8 mouse cellular contexts compared by ENCODE assay signal in the genomic region with DNA sequence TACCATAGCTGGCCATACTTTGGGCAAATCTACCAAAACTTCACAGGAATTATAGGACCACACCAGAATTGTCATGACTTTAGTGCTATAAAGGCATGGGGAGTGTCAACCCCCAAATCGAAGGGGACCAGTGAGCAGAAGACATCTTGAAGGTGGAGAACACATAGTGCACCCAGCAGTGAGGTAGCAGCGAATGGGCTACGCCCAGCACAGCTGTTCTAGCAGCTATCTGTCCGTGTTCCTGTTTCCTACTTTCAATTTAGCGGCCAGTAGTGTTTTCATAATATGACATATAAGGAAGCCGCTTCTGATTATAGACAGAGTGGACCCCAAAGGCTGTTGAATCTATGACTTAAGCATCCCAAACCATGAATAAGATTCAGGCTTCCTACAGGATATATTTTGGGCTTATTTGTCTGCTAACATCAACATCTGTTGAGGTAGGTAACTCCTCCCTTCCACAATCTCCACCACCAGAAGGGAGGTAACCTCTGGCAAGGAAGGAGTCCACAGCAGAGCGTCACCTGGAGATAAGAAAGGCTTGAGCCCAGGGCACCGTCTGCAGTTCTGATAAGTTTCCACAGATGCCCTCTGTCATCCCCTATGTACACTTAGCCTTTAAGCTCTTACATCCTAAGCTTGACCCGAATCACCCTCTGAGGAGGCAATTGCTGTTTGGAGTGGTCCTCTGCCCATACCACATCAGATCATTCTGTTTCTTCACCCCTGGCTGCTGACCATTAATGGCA. TPM values are rescaled to one million over a fixed set of nuclear protein-coding genes. Genes with fewer than 3 reads are reported as not detected.
DNase-seq lines count a peak whose midpoint lies in the region; ATAC-seq and TF ChIP-seq lines count a peak whose summit lies in the region.

No protein-coding gene starts in this region.

- H3K79me2 ChIP-seq in CH12.LX (replicated peaks; ENCODE audit: control insufficient read depth, extremely low read depth, insufficient read depth, poor library complexity, severe bottlenecking): peaks cover 11% of the 10 kb centered on the region

- H3K9me3 ChIP-seq in CH12.LX (replicated peaks; ENCODE audit: low read length): no peaks in the 10 kb centered on the region
- H3K9me3 ChIP-seq in heart, embryonic 14.5 days (ENCODE audit: control insufficient read depth, low read length): no peaks in the 10 kb centered on the region
- H3K9me3 ChIP-seq in midbrain, embryonic 14.5 days (ENCODE audit: control insufficient read depth, low read length): no peaks in the 10 kb centered on the region
- no peaks in the 10 kb centered on the region for H3K9me3 ChIP-seq in midbrain, embryonic 16.5 days (replicated peaks; ENCODE audit: control insufficient read depth, low read length, poor library complexity, severe bottlenecking)

- peak overlapping the region in 2 of 3 experiments; percentile 27 to 49 for H3K4me3 ChIP-seq in CH12.LX (replicated peaks in 1 of 3; ENCODE audit: low read depth in 2 of 3, low read length in 2 of 3, poor library complexity in 1 of 3)
- no peak overlapping the region for H3K4me3 ChIP-seq in heart, embryonic 14.5 days (ENCODE audit: control insufficient read depth in 1 of 2, insufficient read depth in 1 of 2, low read depth in 1 of 2, low read length in 2 of 2)
- H3K4me3 ChIP-seq in midbrain, embryonic 14.5 days (replicated peaks; ENCODE audit: low read depth, low read length): no peak overlapping the region
- H3K4me3 ChIP-seq in midbrain, embryonic 16.5 days (ENCODE audit: low read depth, low read length): no peak overlapping the region

- H3K9ac ChIP-seq in CH12.LX (ENCODE audit: insufficient read depth, low read depth): 0 out of 2 replicates have a peak overlapping the region, but pooled peaks have one; percentile 15
- no peak overlapping the region for H3K9ac ChIP-seq in heart, embryonic 14.5 days (ENCODE audit: low read length)
- no peak overlapping the region for H3K9ac ChIP-seq in midbrain, embryonic 14.5 days (replicated peaks; ENCODE audit: low read length)
- H3K9ac ChIP-seq in midbrain, embryonic 16.5 days (ENCODE audit: low read depth, low read length): no peak overlapping the region

- TF ChIP-seq RAD21 in CH12.LX (IDR thresholded peaks at IDR 0.05; ENCODE audit: low read depth, low read length): no peak

- H3K36me3 ChIP-seq in CH12.LX (replicated peaks in 1 of 2; ENCODE audit: control insufficient read depth in 1 of 2, insufficient read depth in 1 of 2, low read length in 1 of 2): peaks cover 0 to 8% of the 10 kb centered on the region in 2 experiments
- H3K36me3 ChIP-seq in heart, embryonic 14.5 days (ENCODE audit: control insufficient read depth, insufficient read depth, low read length): no peaks in the 10 kb centered on the region
- H3K36me3 ChIP-seq in midbrain, embryonic 14.5 days (ENCODE audit: control insufficient read depth, insufficient read depth, low read length): no peaks in the 10 kb centered on the region
- H3K36me3 ChIP-seq in midbrain, embryonic 16.5 days (ENCODE audit: control insufficient read depth, insufficient read depth, low read length): no peaks in the 10 kb centered on the region

- in situ Hi-C loops in CH12.LX (cut with MboI; ENCODE audit: low pct_ligation_motif_present, low pct_unique_long_range_greater_than_20kb, low sequenced_read_pairs): no loop called here

- peak overlapping the region; percentile 39 for H3K4me2 ChIP-seq in CH12.LX (ENCODE audit: insufficient read depth, low read depth, poor library complexity, severe bottlenecking)
- H3K4me2 ChIP-seq in heart, embryonic 14.5 days (ENCODE audit: low read length): 0 out of 2 replicates have a peak overlapping the region, but pooled peaks have one; percentile 16
- H3K4me2 ChIP-seq in midbrain, embryonic 14.5 days (ENCODE audit: low read length): no peak overlapping the region
- H3K4me2 ChIP-seq in midbrain, embryonic 16.5 days (ENCODE audit: low read length): no peak overlapping the region

- intact Hi-C loops in left cerebral cortex, postnatal 4 days (cut with DNase I): no loop called here

- H3K27me3 ChIP-seq in CH12.LX (replicated peaks): no peaks in the 10 kb centered on the region
- no peaks in the 10 kb centered on the region for H3K27me3 ChIP-seq in heart, embryonic 14.5 days (ENCODE audit: control insufficient read depth, insufficient read depth, low read length)
- no peaks in the 10 kb centered on the region for H3K27me3 ChIP-seq in midbrain, embryonic 14.5 days (ENCODE audit: control insufficient read depth, insufficient read depth, low read length)
- H3K27me3 ChIP-seq in midbrain, embryonic 16.5 days (ENCODE audit: control insufficient read depth, insufficient read depth, low read depth, low read length): no peaks in the 10 kb centered on the region

- TF ChIP-seq POLR2A in CH12.LX (IDR thresholded peaks at IDR 0.05; ENCODE audit: low read depth, low read length): no peak

- TF ChIP-seq EP300 in CH12.LX (IDR thresholded peaks at IDR 0.05; ENCODE audit: low read length): peak; percentile 79

- peak overlapping the region; percentile 34; the same call in 1 of the 2 replicates for H3K27ac ChIP-seq in CH12.LX (ENCODE audit: insufficient read depth, low read depth)
- H3K27ac ChIP-seq in heart, embryonic 14.5 days (replicated peaks in 1 of 2; ENCODE audit: control insufficient read depth in 1 of 2, insufficient read depth in 1 of 2, low read depth in 2 of 2, low read length in 2 of 2): no peak overlapping the region; a peak in 1 of 4 replicates
- H3K27ac ChIP-seq in midbrain, embryonic 14.5 days (replicated peaks; ENCODE audit: low read depth, low read length): no peak overlapping the region
- H3K27ac ChIP-seq in midbrain, embryonic 16.5 days (ENCODE audit: low read length): no peak overlapping the region

- 51% methylated on average over 9 of the region's 9 CpGs for WGBS in heart, embryonic 14.5 days
- WGBS in midbrain, embryonic 14.5 days: 93% methylated on average over 9 of the region's 9 CpGs
- WGBS in midbrain, embryonic 16.5 days: 95% methylated on average over 9 of the region's 9 CpGs

- peak; percentile 63 to 68 for DNase-seq in B cell, adult 2 months
- peak; percentile 66 for DNase-seq in CH12.LX (ENCODE audit: extremely low read depth)
- no peak for DNase-seq in left cerebral cortex, postnatal 4 days
- no peak for DNase-seq in midbrain, embryonic 14.5 days
- no peak for DNase-seq in layer of hippocampus, adult 18-20 months (ENCODE audit: low spot score in 2 of 2)

- dilution Hi-C loops in CH12.LX (cut with MboI; ENCODE audit: extremely low pct_ligation_motif_present, extremely low pct_unique_long_range_greater_than_20kb, low sequenced_read_pairs): no loop called here

- ATAC-seq in heart, embryonic 14.5 days (ENCODE audit: insufficient number of reproducible peaks, insufficient read depth, low FRiP score, low read depth): no peak
- ATAC-seq in megakaryocyte-erythroid progenitor cell, adult 5-6 weeks (replicated peaks; ENCODE audit: low FRiP score, low TSS enrichment, poor library complexity, severe bottlenecking): peak; percentile 92
- ATAC-seq in midbrain, embryonic 14.5 days (ENCODE audit: low FRiP score, low TSS enrichment): no peak
- ATAC-seq in midbrain, embryonic 16.5 days: no peak

- peaks cover 29 to 90% of the 10 kb centered on the region in 2 experiments for H3K4me1 ChIP-seq in CH12.LX (ENCODE audit: control insufficient read depth in 1 of 2, insufficient read depth in 2 of 2)
- H3K4me1 ChIP-seq in heart, embryonic 14.5 days (ENCODE audit: control insufficient read depth in 2 of 2, insufficient read depth in 2 of 2, low read length in 2 of 2): peaks cover 40 to 90% of the 10 kb centered on the region in 2 experiments
- 0 out of 2 replicates have a peak, but pooled peaks cover 4% of the 10 kb centered on the region for H3K4me1 ChIP-seq in midbrain, embryonic 14.5 days (ENCODE audit: control insufficient read depth, insufficient read depth, low read length)
- 0 out of 2 replicates have a peak, but pooled peaks cover 2% of the 10 kb centered on the region for H3K4me1 ChIP-seq in midbrain, embryonic 16.5 days (ENCODE audit: control insufficient read depth, insufficient read depth, low read length)

- no peak for TF ChIP-seq CTCF in CH12.LX (conservative IDR thresholded peaks at IDR 0.05 in 1 of 2, IDR thresholded peaks at IDR 0.05 in 1 of 2; ENCODE audit: low read depth in 2 of 2, low read length in 2 of 2)

TF ChIP-seq in CH12.LX, 34 proteins besides CTCF, POLR2A, EP300 and RAD21 (continues in another document):
- TF ChIP-seq KAT2A (IDR thresholded peaks at IDR 0.05; ENCODE audit: insufficient replicate concordance, low read length) (no peak), TBP (conservative IDR thresholded peaks at IDR 0.05; ENCODE audit: low read depth, low read length) (peak; percentile 43; the same call in 1 of the 2 replicates), ETS1 (conservative IDR thresholded peaks at IDR 0.05; ENCODE audit: low read depth, low read length) (peak; percentile 53), MAFK (IDR thresholded peaks at IDR 0.05; ENCODE audit: insufficient replicate concordance, low read length) (no peak), SIN3A (IDR thresholded peaks at IDR 0.05; ENCODE audit: low read length) (peak; percentile 93), PAX5 (IDR thresholded peaks at IDR 0.05; ENCODE audit: low read length) (no peak)

RNA-seq across cellular contexts. Expression of a gene that starts 19.4 kb away (rescaled TPM):
- total RNA-seq in CH12.LX (2012; rRNA removed): 7.7 and 9.7 TPM in 2 replicates
- total RNA-seq in CH12.LX (2014; rRNA removed): 11.4 and 13.5 TPM in 2 replicates
- polyA plus RNA-seq in CH12.LX (2012; ENCODE audit: insufficient read length, low read depth): 15.0 and 16.7 TPM in 2 replicates
- 29.6 and 32.6 TPM in 2 replicates for polyA plus RNA-seq in heart, embryonic 14.5 days (2014; fragmentation: Nextera tagmentation; extraction: Ambion mirVana)
- total RNA-seq in megakaryocyte-erythroid progenitor cell, adult 5-6 weeks (2014; fragmentation: Nextera tagmentation): 82.4 and 98.1 TPM in 2 replicates
- total RNA-seq in megakaryocyte-erythroid progenitor cell, adult 5-6 weeks (2017): 50.7 and 56.6 TPM in 2 replicates
- total RNA-seq in left cerebral cortex, postnatal 4 days (2021): 10 to 100 TPM; 82.5 to 92.3 TPM
- polyA plus RNA-seq in midbrain, embryonic 14.5 days (2014; fragmentation: Nextera tagmentation; extraction: Ambion mirVana): 15.4 and 18.2 TPM in 2 replicates
- 17.3 and 17.6 TPM in 2 replicates for polyA plus RNA-seq in midbrain, embryonic 16.5 days (2015; fragmentation: Nextera tagmentation; extraction: Ambion mirVana)
- total RNA-seq in layer of hippocampus, adult 18-20 months (2021): 100 to 1,000 TPM; 110 to 113 TPM

RNA-seq across cellular contexts. Expression of a gene that starts 19.5 kb away (rescaled TPM):
- total RNA-seq in CH12.LX (2012; rRNA removed) (2.5 and 3.4 TPM in 2 replicates), CH12.LX (2014; rRNA removed) (4.4 and 5.0 TPM in 2 replicates)
- polyA plus RNA-seq in CH12.LX (2012; ENCODE audit: insufficient read length, low read depth): 5.7 and 6.1 TPM in 2 replicates
- polyA plus RNA-seq in heart, embryonic 14.5 days (2014; fragmentation: Nextera tagmentation; extraction: Ambion mirVana): 29.1 and 33.9 TPM in 2 replicates
- total RNA-seq in megakaryocyte-erythroid progenitor cell, adult 5-6 weeks (2014; fragmentation: Nextera tagmentation): 35.6 and 36.6 TPM in 2 replicates
- total RNA-seq in megakaryocyte-erythroid progenitor cell, adult 5-6 weeks (2017): 14.2 and 23.8 TPM in 2 replicates
- 10 to 100 TPM; 88.3 to 93.0 TPM for total RNA-seq in left cerebral cortex, postnatal 4 days (2021)
- polyA plus RNA-seq in midbrain, embryonic 14.5 days (2014; fragmentation: Nextera tagmentation; extraction: Ambion mirVana): 101 and 115 TPM in 2 replicates
- polyA plus RNA-seq in midbrain, embryonic 16.5 days (2015; fragmentation: Nextera tagmentation; extraction: Ambion mirVana): 112 and 124 TPM in 2 replicates
- 10 to 100 TPM; 36.9 to 42.4 TPM for total RNA-seq in layer of hippocampus, adult 18-20 months (2021)

Comparison
In these comparisons a context has a peak if more than half of its experiments do, and no peak if none do; other contexts are left out.
1. DNase-seq: peak in B cell, adult 2 months (2 of 2) and CH12.LX (single experiment); none in left cerebral cortex, postnatal 4 days (single experiment), midbrain, embryonic 14.5 days (single experiment) and layer of hippocampus, adult 18-20 months (0 of 2).
2. H3K4me2 ChIP-seq: peak in CH12.LX (single experiment) and heart, embryonic 14.5 days (single experiment); none in midbrain, embryonic 14.5 days (single experiment) and midbrain, embryonic 16.5 days (single experiment).
3. H3K4me3 ChIP-seq: peak in CH12.LX (2 of 3); none in heart, embryonic 14.5 days (0 of 2), midbrain, embryonic 14.5 days (single experiment) and midbrain, embryonic 16.5 days (single experiment).